Mouse (Mus musculus) spleen, postnatal 0 days (tissue): ENCODE results near the gene Plekhh3. TPM values are rescaled to one million over a fixed set of nuclear protein-coding genes. Genes with fewer than 3 reads are reported as not detected.

ENCODE experiments used
- polyA plus RNA-seq: library from polyadenylated mRNA; unstranded; fragments of >200 nt; fragmentation: Nextera tagmentation; extraction: Ambion mirVana; gene quantifications from 2 replicates; pipeline ENCODE4 v1.2.1, GENCODE M21; 2015

Plekhh3 gene
- 2.9 and 4.0 TPM in 2 replicates for polyA plus RNA-seq

DNA sequence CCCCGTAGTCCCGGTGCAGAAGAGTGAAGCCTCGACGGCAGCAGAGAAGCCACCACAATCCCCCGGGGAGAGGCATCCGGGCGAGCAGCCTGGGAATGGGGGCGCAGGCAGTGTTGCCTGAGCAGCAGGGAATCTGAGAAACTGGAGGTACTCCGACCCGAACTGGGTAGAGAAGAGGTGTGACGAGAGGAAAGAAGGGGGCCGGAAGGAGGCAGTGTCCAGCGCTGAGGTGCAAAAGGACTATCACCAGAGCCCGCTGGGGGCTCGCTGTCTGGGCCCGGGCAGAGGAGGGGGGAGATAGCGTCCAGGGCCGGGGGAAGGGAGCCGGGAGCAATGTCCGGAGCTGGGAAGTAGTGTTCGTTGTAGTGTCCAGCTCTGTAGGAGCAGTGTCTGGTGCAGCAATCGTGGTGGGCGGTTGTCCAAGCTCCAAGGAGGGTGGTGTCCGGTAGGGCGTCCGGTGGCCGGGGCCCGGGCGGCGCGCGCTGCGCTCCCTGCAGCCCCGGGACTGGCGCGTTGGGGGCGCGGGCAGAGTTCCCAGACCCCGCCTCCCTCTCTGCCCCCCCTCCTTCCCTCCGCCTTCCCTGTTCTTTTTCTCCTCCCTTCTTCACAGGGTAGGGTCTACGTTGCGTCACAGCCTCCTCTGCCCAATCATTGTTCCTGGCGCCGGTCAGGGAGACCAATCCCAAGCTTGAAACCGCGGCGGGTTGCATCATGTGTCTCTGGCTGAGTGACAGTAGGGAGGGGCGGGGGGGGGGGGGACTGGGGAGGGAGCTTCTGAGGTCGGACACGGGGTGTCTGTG is at the start of gene Plekhh3:
Plekhh3 (minus strand) TSS at position 541 of the 800 bp plus-strand sequence.

DNA sequence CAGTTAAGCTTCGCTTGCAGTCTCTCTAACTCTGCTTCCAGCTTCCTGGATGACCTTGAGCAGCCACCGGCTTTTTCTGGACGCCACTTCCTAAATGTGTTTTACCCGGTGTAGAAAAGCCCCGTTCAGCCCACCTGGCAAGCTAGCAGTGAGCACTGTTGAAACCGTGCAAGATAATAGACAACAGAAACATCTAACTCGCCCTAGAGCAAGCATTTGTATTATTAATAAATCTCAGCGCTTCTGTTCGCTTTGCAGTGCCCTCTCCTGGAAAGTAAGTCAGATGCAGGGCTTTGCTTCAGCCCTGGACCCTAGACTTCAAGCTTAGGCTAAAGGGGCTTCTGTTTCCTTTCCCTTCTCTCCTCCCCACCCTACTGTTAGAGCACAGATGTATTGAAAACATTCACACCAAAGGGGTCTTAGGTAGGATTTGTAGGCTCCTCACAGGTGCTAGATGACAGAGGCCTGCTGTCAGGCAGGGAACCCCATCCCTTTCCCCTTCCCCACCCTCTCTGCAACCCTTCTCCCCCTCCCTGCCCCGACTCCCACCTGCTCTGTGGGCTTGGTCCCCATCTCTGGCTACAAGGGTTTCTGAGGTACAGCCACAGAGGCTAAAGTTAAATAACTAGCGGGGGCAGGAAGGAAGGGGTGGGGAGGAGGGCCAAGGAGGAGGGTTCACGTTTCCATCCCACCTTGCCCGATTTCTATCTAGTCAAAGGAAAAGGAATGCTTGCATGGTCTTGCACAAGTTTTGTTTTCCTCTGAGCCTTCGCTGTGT is 3.9 kb upstream of the Plekhh3 start, which contains the start of gene Ccr10:
Ccr10 (minus strand) TSS at position 593 of the 778 bp plus-strand sequence.

DNA sequence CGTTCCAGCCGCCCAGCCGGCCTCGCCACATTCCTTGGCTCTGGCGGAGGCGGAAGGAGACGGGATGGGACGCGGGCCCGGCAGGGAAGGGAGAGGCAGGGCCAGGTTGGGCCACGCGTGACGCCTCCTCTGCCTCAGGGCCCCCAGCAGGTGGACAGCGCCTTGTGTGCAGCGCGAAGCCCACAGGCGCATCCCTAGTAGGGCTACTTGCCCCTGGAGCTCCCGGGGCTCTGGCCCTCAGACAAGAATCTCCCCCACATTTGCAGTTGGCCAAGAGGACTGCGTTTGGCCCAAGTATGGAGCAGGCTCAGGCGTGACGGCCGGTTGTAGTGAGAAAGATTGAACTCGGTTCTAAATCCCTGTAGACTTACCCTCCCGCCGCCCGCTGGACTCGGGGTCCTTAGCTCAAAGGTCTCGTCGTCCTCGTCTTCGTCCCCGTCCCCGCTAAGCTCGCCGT is 769 bp downstream of the Plekhh3 start, which contains the start of gene Cntnap1:
Cntnap1 (plus strand) TSS at position 170 of the 457 bp plus-strand sequence.

DNA sequence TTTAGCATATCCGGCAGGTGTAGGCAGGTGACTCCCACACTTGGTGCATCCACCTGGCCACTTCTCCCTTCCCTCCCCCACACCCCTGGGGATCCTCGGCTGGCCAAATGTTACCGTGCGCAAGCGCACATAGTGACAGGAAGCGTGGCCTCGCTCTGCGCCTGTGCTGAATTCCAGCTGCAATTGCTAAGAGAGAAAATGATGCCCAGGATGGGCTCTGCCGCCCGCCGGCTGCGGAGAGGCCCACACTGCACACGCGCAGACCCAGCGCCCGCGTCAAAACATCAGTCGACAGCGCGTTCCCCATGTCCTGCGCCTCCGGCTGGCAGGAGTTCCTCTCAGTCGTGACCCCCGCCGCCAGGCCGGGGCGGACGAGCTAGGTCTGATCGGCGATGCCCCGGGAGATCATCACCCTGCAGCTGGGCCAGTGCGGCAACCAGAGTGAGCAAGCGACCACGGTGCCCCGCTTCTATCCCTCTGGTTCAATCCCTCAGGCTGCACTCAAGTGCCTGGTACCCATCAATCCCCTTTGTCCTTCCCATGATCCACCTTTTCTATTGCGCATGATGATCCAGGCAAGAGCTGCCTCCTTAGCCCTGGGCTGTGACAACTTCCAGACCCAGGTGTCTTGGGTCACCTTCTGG is 15.3 kb downstream of the Plekhh3 start, which contains the start of gene Tubg2:
Tubg2 (plus strand) TSS at position 180 of the 644 bp plus-strand sequence.

DNA sequence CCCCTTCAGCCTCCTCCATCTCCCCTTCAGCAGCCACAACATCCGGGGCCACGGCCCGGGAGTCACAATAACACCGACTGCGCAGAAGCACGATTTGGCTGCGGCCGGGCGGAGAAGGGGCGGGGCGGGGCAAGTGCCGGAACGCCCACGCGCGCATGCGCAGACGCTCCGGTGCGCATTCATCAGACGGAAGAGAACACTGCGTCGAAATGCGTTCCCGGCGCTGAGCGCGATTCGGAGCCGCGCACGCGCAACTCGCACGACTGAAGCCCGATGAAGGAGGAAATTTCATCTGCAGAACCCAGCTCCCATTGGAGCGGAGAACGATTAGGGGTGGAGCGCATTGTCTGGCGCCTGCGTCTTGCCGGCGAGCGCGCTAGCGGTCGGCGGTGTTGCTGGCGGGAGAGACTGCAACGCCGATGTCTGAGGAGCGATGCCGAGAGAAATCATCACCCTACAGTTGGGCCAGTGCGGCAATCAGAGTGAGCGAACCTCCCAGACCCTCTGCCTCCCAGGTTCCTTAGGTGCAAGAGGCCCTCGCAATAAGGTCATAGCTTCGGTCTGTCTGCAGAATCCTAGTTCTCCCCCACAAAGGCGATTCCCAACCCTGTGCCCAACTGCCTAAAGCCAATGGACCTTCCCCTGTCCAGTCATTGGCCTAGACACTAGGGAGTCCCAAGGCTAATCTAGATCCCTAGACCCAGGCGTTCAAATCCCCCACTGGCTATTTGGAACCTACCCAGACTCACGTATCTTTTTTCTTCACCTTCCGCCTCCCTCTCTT is 51.2 kb downstream of the Plekhh3 start, which contains the start of the genes Retreg3 and Tubg1:
Retreg3 (minus strand) TSS at position 133 of the 784 bp plus-strand sequence.
Tubg1 (plus strand) TSS at position 178 of the 784 bp plus-strand sequence.

Other genes starting within 250 kb of the Plekhh3 start
- 34.4 and 39.7 TPM in 2 replicates for gene Stat3, start 231.8 kb downstream of the Plekhh3 start, polyA plus RNA-seq
- gene Cavin1, start 200.5 kb downstream of the Plekhh3 start, polyA plus RNA-seq = 119 and 141 TPM in 2 replicates
- gene Atp6v0a1, start 161.9 kb downstream of the Plekhh3 start, polyA plus RNA-seq = 47.9 and 54.7 TPM in 2 replicates
- gene Naglu, start 101.3 kb downstream of the Plekhh3 start, polyA plus RNA-seq = 7.7 and 10.1 TPM in 2 replicates
- gene Hsd17b1, start 92.9 kb downstream of the Plekhh3 start, polyA plus RNA-seq = 0.38 and 0.65 TPM in 2 replicates
- 19.0 and 20.6 TPM in 2 replicates for gene Coasy, start 88.8 kb downstream of the Plekhh3 start, polyA plus RNA-seq
- 26.4 and 29.6 TPM in 2 replicates for gene Mlx, start 84.1 kb downstream of the Plekhh3 start, polyA plus RNA-seq
- 24.3 and 24.8 TPM in 2 replicates for gene Psmc3ip, start 75.9 kb downstream of the Plekhh3 start, polyA plus RNA-seq
- gene Retreg3, start 51.5 kb downstream of the Plekhh3 start, polyA plus RNA-seq = 11.8 and 12.3 TPM in 2 replicates
- 33.1 and 39.4 TPM in 2 replicates for gene Tubg1, start 51.4 kb downstream of the Plekhh3 start, polyA plus RNA-seq
- 0.66 and 1.2 TPM in 2 replicates for gene Tubg2, start 15.4 kb downstream of the Plekhh3 start, polyA plus RNA-seq
- 0.18 and 0.65 TPM in 2 replicates for gene Cntnap1, start 828 bp downstream of the Plekhh3 start, polyA plus RNA-seq
- gene Ccr10, start 4.1 kb upstream of the Plekhh3 start, polyA plus RNA-seq = 0.15 and 0.16 TPM in 2 replicates
- gene Ezh1, start 55.1 kb upstream of the Plekhh3 start, polyA plus RNA-seq = 9.0 and 10.7 TPM in 2 replicates
- gene Ramp2, start 74.7 kb upstream of the Plekhh3 start, polyA plus RNA-seq = 77.1 and 98.8 TPM in 2 replicates
- gene Vps25, start 82.4 kb upstream of the Plekhh3 start, polyA plus RNA-seq = 92.3 and 92.9 TPM in 2 replicates
- gene Wnk4, start 89.2 kb upstream of the Plekhh3 start, polyA plus RNA-seq = 4.0 and 5.7 TPM in 2 replicates
- gene Cntd1, start 107.7 kb upstream of the Plekhh3 start, polyA plus RNA-seq = 0.61 and 0.88 TPM in 2 replicates
- gene Coa3, start 107.8 kb upstream of the Plekhh3 start, polyA plus RNA-seq = 103 and 105 TPM in 2 replicates
- gene Becn1, start 130.9 kb upstream of the Plekhh3 start, polyA plus RNA-seq = 104 and 112 TPM in 2 replicates
- gene Psme3, start 144.9 kb upstream of the Plekhh3 start, polyA plus RNA-seq = 134 and 137 TPM in 2 replicates
- gene Aoc2, start 153.7 kb upstream of the Plekhh3 start, polyA plus RNA-seq = 1.8 and 2.0 TPM in 2 replicates
- gene Aoc3, start 159.3 kb upstream of the Plekhh3 start, polyA plus RNA-seq = 0.78 and 0.86 TPM in 2 replicates
- 0.06 TPM in 1 of 2 replicates, not detected in the other for gene G6pc, start 196.2 kb upstream of the Plekhh3 start, polyA plus RNA-seq
- 43.7 and 47.7 TPM in 2 replicates for gene Aarsd1, start 246.3 kb upstream of the Plekhh3 start, polyA plus RNA-seq